Mouse (Mus musculus) heart, adult 8-10 months (tissue): ENCODE results near the gene Eif2b4. TPM values are rescaled to one million over a fixed set of nuclear protein-coding genes. Genes with fewer than 3 reads are reported as not detected.

Experiments used
- DNase-seq: peaks from one replicate; pipeline ENCODE4 v3.0.0; 2022; ENCODE audit warnings: low spot score
- total RNA-seq, 4 experiments: library from RNA; stranded (reverse); gene quantifications; 2 replicates each; pipeline ENCODE4 v1.2.4; 2022

Gene Eif2b4
- total RNA-seq, 4 experiments from 2014 or later: 40.2 to 53.8 (median 44.7) TPM

- DNase-seq: peak; percentile 86
Measured at GRCm38 (mm10) chr5:31154152-31154553, 39.1 kb downstream of the Eif2b4 start, which contains the start of gene Mpv17. TSS of gene Mpv17 (minus strand) at chr5:31154251.

DNA sequence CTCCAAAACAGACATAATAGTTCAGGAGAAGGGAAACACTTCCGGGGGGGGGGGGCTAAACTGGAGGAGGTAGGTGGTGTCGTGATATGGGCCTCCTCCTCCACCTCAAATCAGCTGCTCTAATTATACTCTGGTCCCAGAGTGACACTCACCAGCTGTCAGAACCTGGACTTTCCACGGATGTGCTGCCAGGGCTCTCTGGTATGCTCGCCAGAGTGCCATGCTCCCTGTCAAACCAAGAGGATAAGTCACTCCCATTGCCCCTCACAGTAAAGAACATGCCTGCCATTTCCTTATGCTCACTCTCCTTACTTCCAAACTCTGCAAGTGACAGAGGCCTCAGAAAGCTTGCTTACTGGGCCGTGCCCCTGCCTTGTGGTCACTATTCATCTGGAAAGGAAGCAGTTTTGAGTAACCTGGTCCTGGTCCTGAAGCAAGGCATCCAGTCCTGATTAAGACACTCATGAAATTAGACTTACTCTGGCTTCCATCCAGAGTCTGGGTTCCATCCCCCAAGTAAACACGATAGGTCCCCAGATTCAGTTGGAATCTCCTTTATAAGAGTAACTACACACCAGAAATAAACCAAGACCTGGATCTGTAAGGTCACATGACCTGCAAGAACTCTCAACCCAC lies 39.6 kb downstream of the Eif2b4 start:
- peak; percentile 36 for DNase-seq

DNA sequence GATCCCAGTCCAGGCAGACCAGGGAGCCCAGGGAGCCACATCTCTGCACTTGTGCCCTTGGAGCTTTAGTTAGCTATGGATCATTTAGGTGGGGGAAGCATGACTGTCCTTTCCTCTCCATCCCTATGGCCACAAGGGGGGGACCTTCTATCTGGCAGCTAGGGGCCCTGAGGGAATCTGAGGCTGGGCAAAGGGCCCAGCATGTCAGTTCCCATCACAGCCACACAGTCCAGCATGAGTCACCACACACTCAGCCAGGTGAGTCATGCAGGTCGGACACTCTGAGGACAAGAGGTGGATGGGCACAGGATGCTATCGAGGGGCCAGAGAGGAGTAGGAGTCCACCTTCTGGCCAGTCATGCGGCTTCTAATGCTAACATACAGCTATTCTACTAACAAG lies 41.5 kb downstream of the Eif2b4 start:
- peak; percentile 45 for DNase-seq

DNA sequence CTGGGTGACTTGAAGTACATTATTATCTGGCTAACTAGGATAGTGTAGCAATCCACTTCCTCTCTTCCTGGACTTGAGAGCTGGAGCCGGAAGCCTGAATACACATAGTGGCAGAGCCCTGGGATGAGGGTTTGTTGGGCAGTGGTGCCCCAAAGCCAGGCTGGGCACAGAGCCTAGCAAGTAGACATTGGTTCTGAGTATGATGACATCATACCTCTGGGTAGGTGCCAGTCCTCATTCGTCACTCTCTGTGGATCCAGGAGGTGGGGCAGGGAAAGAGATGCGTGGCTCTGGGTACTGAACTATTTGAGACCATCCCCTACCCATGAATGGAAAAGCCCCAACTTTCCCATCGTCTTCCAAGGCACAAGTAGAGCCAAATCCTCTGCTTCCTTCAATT lies 43.4 kb downstream of the Eif2b4 start:
- no peak for DNase-seq

GRCm38 (mm10) chr5:31138968-31139425 lies 54.2 kb downstream of the Eif2b4 start:
- no peak for DNase-seq

- no peak for DNase-seq
Measured at GRCm38 (mm10) chr5:31138241-31138967, 54.8 kb downstream of the Eif2b4 start, which contains the start of gene Ucn. TSS of gene Ucn (minus strand) at chr5:31138829.

DNA sequence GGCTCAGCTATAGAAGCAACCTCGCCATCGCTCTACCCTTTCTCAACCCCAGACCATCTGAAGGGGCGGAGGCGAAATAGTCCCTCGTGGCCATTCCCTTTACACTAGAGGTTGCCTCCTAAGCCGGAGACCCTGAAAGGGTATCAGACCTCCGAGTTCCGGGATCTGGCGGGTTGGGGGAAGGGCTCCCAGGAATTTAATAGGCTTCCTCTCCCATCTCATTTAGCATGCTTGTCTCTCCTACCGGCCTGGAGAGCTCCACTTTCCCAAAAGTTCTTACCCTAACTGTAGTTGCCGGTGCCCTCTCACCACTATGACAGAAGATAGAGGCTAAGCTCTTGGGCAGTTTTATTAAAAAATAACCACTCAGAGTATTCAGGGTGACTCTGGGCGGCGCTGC lies 55.6 kb downstream of the Eif2b4 start:
- DNase-seq: no peak

Other genes starting within 250 kb of the Eif2b4 start
- under 1 TPM; 0.37 to 0.97 (median 0.60) TPM for gene Cgref1, start 247.8 kb downstream of the Eif2b4 start, total RNA-seq
- 10 to 100 TPM; 82.1 to 97.6 (median 89.6) TPM for gene Preb, start 233.1 kb downstream of the Eif2b4 start, total RNA-seq
- gene Tcf23, start 224.8 kb downstream of the Eif2b4 start, total RNA-seq: 1 to 10 TPM in 1 of 4 experiments, under 1 TPM in 3; 0.85 to 1.9 (median 0.91) TPM
- 10 to 100 TPM; 51.3 to 56.5 (median 53.1) TPM for gene Atraid, start 145.1 kb downstream of the Eif2b4 start, total RNA-seq
- gene Slc5a6, start 144.5 kb downstream of the Eif2b4 start, total RNA-seq: 10 to 100 TPM; 10.8 to 18.8 (median 12.4) TPM
- 10 to 100 TPM; 13.0 to 17.3 (median 16.3) TPM for gene Cad, start 138.7 kb downstream of the Eif2b4 start, total RNA-seq
- not detected for gene Dnajc5g, start 87.1 kb downstream of the Eif2b4 start, total RNA-seq
- gene Slc30a3, start 85.2 kb downstream of the Eif2b4 start, total RNA-seq: under 1 TPM in 1 of 4 experiments, not detected in 3; 0.16 TPM
- 100 to 1,000 TPM; 360 to 427 (median 392) TPM for gene Trim54, start 76.7 kb downstream of the Eif2b4 start, total RNA-seq
- not detected for gene Ucn, start 54.6 kb downstream of the Eif2b4 start, total RNA-seq
- 10 to 100 TPM; 48.1 to 63.1 (median 53.9) TPM for gene Mpv17, start 39.2 kb downstream of the Eif2b4 start, total RNA-seq
- gene Gm29609, start 13.5 kb downstream of the Eif2b4 start, total RNA-seq: 1 to 10 TPM in 1 of 4 experiments, under 1 TPM in 3; 0.29 to 3.4 (median 0.55) TPM
- gene Gtf3c2, start 13.3 kb downstream of the Eif2b4 start, total RNA-seq: 10 to 100 TPM; 23.6 to 33.3 (median 26.4) TPM
- gene Snx17, start 203 bp downstream of the Eif2b4 start, total RNA-seq: 10 to 100 TPM; 62.1 to 65.5 (median 62.7) TPM
- 10 to 100 TPM in 1 of 4 experiments, 1 to 10 TPM in 3; 7.1 to 11.2 (median 8.1) TPM for gene Zfp513, start 8.9 kb upstream of the Eif2b4 start, total RNA-seq
- gene Ppm1g, start 27.3 kb upstream of the Eif2b4 start, total RNA-seq: 10 to 100 TPM; 45.3 to 71.9 (median 57.3) TPM
- gene Nrbp1, start 47.4 kb upstream of the Eif2b4 start, total RNA-seq: 10 to 100 TPM; 75.9 to 87.9 (median 81.8) TPM
- gene Gm9970, start 47.8 kb upstream of the Eif2b4 start, total RNA-seq: under 1 TPM in 2 of 4 experiments, not detected in 2; 0.72 to 0.87 TPM
- 1 to 10 TPM; 1.3 to 2.5 (median 1.6) TPM for gene Krtcap3, start 58.3 kb upstream of the Eif2b4 start, total RNA-seq
- gene Ift172, start 97.7 kb upstream of the Eif2b4 start, total RNA-seq: 10 to 100 TPM; 33.9 to 50.7 (median 42.3) TPM
- 1 to 10 TPM; 2.6 to 5.6 (median 5.2) TPM for gene Fndc4, start 102.7 kb upstream of the Eif2b4 start, total RNA-seq
- not detected for gene Gckr, start 104.0 kb upstream of the Eif2b4 start, total RNA-seq